Mouse (Mus musculus) ES-E14 (cell line): ENCODE measurements around the gene Pip4k2b.

Experiments
- CHD2 ChIP-seq: IDR thresholded peaks from 2 replicates; pipeline ENCODE4 v1.6.1; 2014; ENCODE audit warnings: mild to moderate bottlenecking, low read depth, low read length, inconsistent platforms
- HCFC1 ChIP-seq: IDR thresholded peaks from 2 replicates; pipeline ENCODE4 v1.6.1; 2012; ENCODE audit warnings: low read length, inconsistent platforms, borderline replicate concordance; ENCODE audit not compliant: insufficient read depth
- MAFK ChIP-seq: IDR thresholded peaks from 2 replicates; pipeline ENCODE4 v1.6.1; 2014; ENCODE audit warnings: mild to moderate bottlenecking, low read depth, low read length, inconsistent platforms; ENCODE audit not compliant: insufficient read depth
- ZNF384 ChIP-seq: IDR thresholded peaks from 2 replicates; pipeline ENCODE4 v1.6.1; 2012; ENCODE audit warnings: low read depth, low read length, inconsistent platforms

DNA sequence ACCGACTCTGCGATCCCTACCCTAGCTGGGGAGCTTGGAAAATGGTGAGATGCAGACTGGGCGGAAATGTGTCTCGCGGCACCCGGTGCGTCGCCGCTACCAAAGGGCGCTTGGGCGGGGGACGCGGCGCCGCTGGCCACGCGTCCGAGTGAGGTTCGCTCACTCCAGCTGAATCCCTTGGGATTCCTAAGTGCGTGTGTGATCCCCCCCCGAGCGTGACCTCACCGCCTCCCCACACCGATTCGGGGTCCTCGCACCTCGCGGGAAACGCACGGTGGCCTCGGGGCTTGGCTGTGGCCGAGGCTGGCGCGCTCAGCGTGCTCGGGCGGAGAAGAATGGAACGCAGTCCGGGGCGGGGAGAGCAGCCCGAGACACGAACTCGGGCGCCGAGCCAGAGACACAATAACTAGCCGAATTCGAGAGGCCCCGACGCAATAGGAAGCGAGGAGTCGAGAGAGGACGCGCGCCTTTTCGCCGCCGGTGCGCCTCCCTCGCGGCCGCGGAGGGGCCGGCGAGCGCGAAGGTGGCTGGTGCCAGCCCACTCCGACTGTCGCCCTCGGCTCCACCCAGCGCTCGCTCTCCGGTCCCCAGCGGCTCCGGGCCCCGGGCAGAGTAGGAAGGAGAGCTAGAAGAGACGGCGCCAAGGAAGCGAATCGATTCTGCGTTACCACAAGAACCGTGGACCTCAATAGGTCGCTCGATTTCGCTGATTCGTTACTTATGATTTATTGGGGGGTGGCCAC lies 44.3 kb downstream of the Pip4k2b start, which contains the start of gene Pcgf2:
- no peak for TF ChIP-seq ZNF384
- TF ChIP-seq MAFK, result no peak
- no peak for TF ChIP-seq CHD2
- TF ChIP-seq HCFC1, result no peak
